Mouse (Mus musculus): ENCODE results near the gene Zmym5. TPM values are rescaled to one million over a fixed set of nuclear protein-coding genes. Genes with fewer than 3 reads are reported as not detected.

Gene Zmym5
- polyA plus RNA-seq, 1 experiment from 2014 or later = 30.2 TPM

Other genes starting within 250 kb of the Zmym5 start
- gene Cenpj, start 236.3 kb downstream of the Zmym5 start, polyA plus RNA-seq (2015; fragmentation: Nextera tagmentation; extraction: Ambion mirVana) = 5.3 and 6.2 TPM in 2 replicates
- 0.90 and 1.3 TPM in 2 replicates for gene Parp4, start 236.1 kb downstream of the Zmym5 start, polyA plus RNA-seq (2015; fragmentation: Nextera tagmentation; extraction: Ambion mirVana)
- 35.0 and 36.1 TPM in 2 replicates for gene Mphosph8, start 143.5 kb downstream of the Zmym5 start, polyA plus RNA-seq (2015; fragmentation: Nextera tagmentation; extraction: Ambion mirVana)
- gene Pspc1, start 33.4 kb downstream of the Zmym5 start, polyA plus RNA-seq (2015; fragmentation: Nextera tagmentation; extraction: Ambion mirVana) = 26.0 and 30.3 TPM in 2 replicates
- 44.9 and 54.4 TPM in 2 replicates for gene Zmym2, start 74.9 kb upstream of the Zmym5 start, polyA plus RNA-seq (2015; fragmentation: Nextera tagmentation; extraction: Ambion mirVana)
- 0.50 and 1.6 TPM in 2 replicates for gene Gja3, start 246.4 kb upstream of the Zmym5 start, polyA plus RNA-seq (2015; fragmentation: Nextera tagmentation; extraction: Ambion mirVana)